Mouse (Mus musculus) CH12.LX (cell line): ENCODE data around the gene Pakap. TPM values are rescaled to one million over a fixed set of nuclear protein-coding genes. Genes with fewer than 3 reads are reported as not detected.

Source experiments
- DNase-seq: peaks from one replicate; pipeline ENCODE4 v3.0.0-alpha.2; 2013; ENCODE audit errors: extremely low read depth
- H3K27ac ChIP-seq: 2 replicates; pipeline ENCODE4 v1.5.1; 2012; ENCODE audit warnings: low read depth, mild to moderate bottlenecking, control low read depth, moderate library complexity; ENCODE audit not compliant: insufficient read depth
- H3K27me3 ChIP-seq: replicated peaks from 2 replicates; pipeline ENCODE3; 2012; ENCODE audit warnings: inconsistent platforms
- H3K36me3 ChIP-seq, 2 experiments: replicated peaks in 1 of 2; 2 replicates each; pipeline versions ENCODE3 to v1.6.1; 2012; ENCODE audit warnings: inconsistent platforms in 1 of 2, low read length in 1 of 2, mild to moderate bottlenecking in 1 of 2, mixed read lengths in 1 of 2, moderate library complexity in 1 of 2; ENCODE audit not compliant: control insufficient read depth in 1 of 2, insufficient read depth in 1 of 2
- H3K4me1 ChIP-seq, 2 experiments: 2 replicates each; pipeline ENCODE4 v1.6.1; 2012; ENCODE audit warnings: inconsistent platforms in 1 of 2, moderate library complexity in 1 of 2; ENCODE audit not compliant: insufficient read depth in 2 of 2, control insufficient read depth in 1 of 2
- H3K4me2 ChIP-seq: 2 replicates; pipeline ENCODE4 v1.6.1; 2012; ENCODE audit warnings: low read depth, mild to moderate bottlenecking, control low read depth; ENCODE audit not compliant: poor library complexity, insufficient read depth, severe bottlenecking
- H3K4me3 ChIP-seq, 3 experiments: fragments of 150-350 bp in 1 of 3; sonication (generic) in 1 of 3; replicated peaks in 1 of 3; 2 replicates each; pipeline versions ENCODE3 to v1.5.1; 2011 to 2012; ENCODE audit warnings: low read depth in 2 of 3, low read length in 2 of 3, mild to moderate bottlenecking in 2 of 3, moderate library complexity in 2 of 3, control low read depth in 1 of 3, improper control_type of control experiment in 1 of 3, inconsistent platforms in 1 of 3, mixed read lengths in 1 of 3; ENCODE audit not compliant: poor library complexity in 1 of 3
- H3K79me2 ChIP-seq: replicated peaks from 2 replicates; pipeline ENCODE4 v1.6.1; 2012; ENCODE audit warnings: mild to moderate bottlenecking, moderate library complexity; ENCODE audit not compliant: control insufficient read depth, poor library complexity, insufficient read depth, severe bottlenecking; ENCODE audit errors: extremely low read depth
- H3K9ac ChIP-seq: 2 replicates; pipeline ENCODE4 v1.6.1; 2012; ENCODE audit warnings: low read depth, mild to moderate bottlenecking, control low read depth, moderate library complexity; ENCODE audit not compliant: insufficient read depth
- H3K9me3 ChIP-seq: replicated peaks from 2 replicates; pipeline ENCODE3; 2012; ENCODE audit warnings: low read length, inconsistent platforms, mixed read lengths
- BHLHE40 ChIP-seq: IDR thresholded peaks from 2 replicates; pipeline ENCODE4 v1.6.1; 2011; ENCODE audit warnings: mild to moderate bottlenecking, low read depth, low read length, improper control_type of control experiment
- CTCF ChIP-seq, 2 experiments: IDR thresholded peaks in 1 of 2; conservative IDR thresholded peaks in 1 of 2; 2 replicates each; pipeline ENCODE4 v1.5.1; 2011 to 2012; ENCODE audit warnings: low read depth in 2 of 2, low read length in 2 of 2, improper control_type of control experiment in 1 of 2, inconsistent platforms in 1 of 2, mild to moderate bottlenecking in 1 of 2, moderate library complexity in 1 of 2
- ELF1 ChIP-seq: IDR thresholded peaks from 2 replicates; pipeline ENCODE4 v1.6.1; 2014; ENCODE audit warnings: low read depth, mild to moderate bottlenecking, inconsistent platforms, low read length, improper control_type of control experiment
- HCFC1 ChIP-seq: IDR thresholded peaks from 2 replicates; pipeline ENCODE4 v1.6.1; 2012; ENCODE audit warnings: low read depth, mild to moderate bottlenecking, inconsistent platforms, low read length, improper control_type of control experiment
- JUN ChIP-seq: IDR thresholded peaks from 2 replicates; pipeline ENCODE4 v1.6.1; 2011; ENCODE audit warnings: low read depth, mild to moderate bottlenecking, low read length, improper control_type of control experiment, moderate library complexity; ENCODE audit not compliant: insufficient read depth
- JUND ChIP-seq: conservative IDR thresholded peaks from 2 replicates; pipeline ENCODE4 v1.6.1; 2011; ENCODE audit warnings: low read depth, low read length, improper control_type of control experiment
- MAFK ChIP-seq: IDR thresholded peaks from 2 replicates; pipeline ENCODE4 v1.6.1; 2011; ENCODE audit warnings: low read length, improper control_type of control experiment; ENCODE audit not compliant: insufficient replicate concordance
- MAZ ChIP-seq: IDR thresholded peaks from 2 replicates; pipeline ENCODE4 v1.6.1; 2012; ENCODE audit warnings: low read depth, mild to moderate bottlenecking, inconsistent platforms, low read length, improper control_type of control experiment, moderate library complexity
- MEF2A ChIP-seq: IDR thresholded peaks from 2 replicates; pipeline ENCODE4 v1.6.1; 2014; ENCODE audit warnings: low read depth, mild to moderate bottlenecking, inconsistent platforms, low read length, improper control_type of control experiment, borderline replicate concordance
- NRF1 ChIP-seq: IDR thresholded peaks from 2 replicates; pipeline ENCODE4 v1.6.1; 2014; ENCODE audit warnings: low read depth, mild to moderate bottlenecking, inconsistent platforms, low read length, improper control_type of control experiment, moderate library complexity
- POLR2A ChIP-seq: IDR thresholded peaks from 2 replicates; pipeline ENCODE4 v1.6.1; 2011; ENCODE audit warnings: low read depth, mild to moderate bottlenecking, improper control_type of control experiment, low read length
- RAD21 ChIP-seq: IDR thresholded peaks from 2 replicates; pipeline ENCODE4 v1.6.1; 2011; ENCODE audit warnings: low read depth, mild to moderate bottlenecking, low read length, improper control_type of control experiment, moderate library complexity
- RCOR1 ChIP-seq: conservative IDR thresholded peaks from 2 replicates; pipeline ENCODE4 v1.6.1; 2012; ENCODE audit warnings: low read depth, mild to moderate bottlenecking, inconsistent platforms, low read length, improper control_type of control experiment
- SIN3A ChIP-seq: IDR thresholded peaks from 2 replicates; pipeline ENCODE4 v1.6.1; 2012; ENCODE audit warnings: low read length, improper control_type of control experiment, inconsistent platforms
- TBP ChIP-seq: conservative IDR thresholded peaks from 2 replicates; pipeline ENCODE4 v1.6.1; 2011; ENCODE audit warnings: low read depth, low read length, improper control_type of control experiment
- UBTF ChIP-seq: IDR thresholded peaks from 2 replicates; pipeline ENCODE4 v1.6.1; 2012; ENCODE audit warnings: low read depth, mild to moderate bottlenecking, inconsistent platforms, low read length, improper control_type of control experiment, moderate library complexity
- ZKSCAN1 ChIP-seq: IDR thresholded peaks from 2 replicates; pipeline ENCODE4 v1.6.1; 2012; ENCODE audit warnings: low read depth, inconsistent platforms, low read length, improper control_type of control experiment, borderline replicate concordance
- ZNF384 ChIP-seq: IDR thresholded peaks from 2 replicates; pipeline ENCODE4 v1.6.1; 2012; ENCODE audit warnings: low read depth, low read length, improper control_type of control experiment, inconsistent platforms
- dilution Hi-C: fragments of 300-500 bp; cut with MboI; formaldehyde crosslinking; loops from 2 replicates; pipeline ENCODE4 v1.14.3; 2020; ENCODE audit warnings: low sequenced_read_pairs; ENCODE audit not compliant: extremely low pct_unique_long_range_greater_than_20kb, extremely low pct_ligation_motif_present
- in situ Hi-C: fragments of 300-500 bp; cut with MboI; formaldehyde crosslinking; loops from 3 replicates; pipeline ENCODE4 v1.14.3; 2019; ENCODE audit warnings: low sequenced_read_pairs, low pct_ligation_motif_present, low pct_unique_long_range_greater_than_20kb, mixed read lengths
- polyA plus RNA-seq: library from polyadenylated mRNA; unstranded; fragments of >175 nt; gene quantifications from 2 replicates; pipeline ENCODE4 v1.2.1, GENCODE M21; 2012; ENCODE audit warnings: low read depth; ENCODE audit not compliant: insufficient read length
- total RNA-seq, 2 experiments: library from RNA; depleted of rRNA; stranded (reverse); fragments of 300-350 nt in 1 of 2; fragments of >200 nt in 1 of 2; gene quantifications; 2 replicates each; pipeline ENCODE4 v1.2.3; 2012 to 2014

The Pakap gene
- total and polyA plus RNA-seq, 3 experiments: 0.08 to 0.14 TPM; not detected in 1

GRCm38 (mm10) chr4:57915216-57915965 lies 347.4 kb downstream of the Pakap start:
- H3K27ac ChIP-seq: no peak overlapping the region
- in situ Hi-C loops: no loop called here

DNA sequence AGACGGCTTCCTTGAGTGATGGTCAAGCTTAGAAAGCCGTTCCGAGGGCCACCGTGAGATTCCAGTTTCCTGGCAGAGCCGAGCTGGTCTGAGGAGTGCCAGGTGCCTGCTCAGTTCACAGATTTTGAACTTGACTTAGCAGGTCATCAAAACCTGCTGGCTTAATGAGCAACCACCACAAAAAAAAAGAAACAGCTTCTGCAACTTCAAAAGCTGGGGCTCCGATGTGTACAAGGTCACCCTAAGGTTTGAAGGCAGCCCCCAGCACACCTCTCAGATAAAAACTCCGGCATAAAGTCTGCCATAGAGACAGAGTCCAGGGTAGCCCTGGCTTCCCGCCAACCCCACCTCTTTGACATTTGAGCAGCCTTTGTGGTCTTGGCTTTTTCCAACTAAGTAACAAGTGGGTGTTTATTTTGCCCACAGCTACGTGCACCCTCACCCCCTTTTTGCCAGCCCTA lies 348.3 kb downstream of the Pakap start, which contains the start of gene D630039A03Rik:
Gene D630039A03Rik (minus strand): TSS at position 97 of the 461 bp plus-strand sequence.
- no peak for DNase-seq
- Histone ChIP-seq H3K4me2 (no peak within 1 kb of the TSS), H3K4me3 (no peak within 1 kb of the TSS), H3K9ac (no peak within 1 kb of the TSS), H3K36me3 (no peaks in the 10 kb centered on the region), H3K27ac (no peak within 1 kb of the TSS), H3K4me1 (peaks cover 0 to 13% of the 10 kb centered on the region in 2 experiments; a peak in 2 of 4 replicates), H3K9me3 (no peaks in the 10 kb centered on the region), H3K79me2 (no peaks in the 10 kb centered on the region), H3K27me3 (no peaks in the 10 kb centered on the region)
- in situ Hi-C loops: no loop called here
- dilution Hi-C loops: no loop called here
- TF ChIP-seq MAFK (no peak), RCOR1 (no peak), POLR2A (no peak), JUND (no peak), ZNF384 (no peak), ELF1 (no peak), UBTF (no peak), CTCF (conservative IDR thresholded peaks at IDR 0.05 in 1 of 2, IDR thresholded peaks at IDR 0.05 in 1 of 2; ENCODE audit: low read depth in 2 of 2, low read length in 2 of 2) (no peak), SIN3A (no peak)

More at GRCm38 (mm10) chr4:57915216-57915965, 347.4 kb downstream of the Pakap start:
- Histone ChIP-seq H3K79me2 (no peaks in the 10 kb centered on the region), H3K9ac (no peak overlapping the region), H3K4me1 (peaks cover 0 to 13% of the 10 kb centered on the region in 2 experiments; a peak in 2 of 4 replicates), H3K9me3 (no peaks in the 10 kb centered on the region), H3K4me2 (no peak overlapping the region), H3K27me3 (no peaks in the 10 kb centered on the region), H3K4me3 (no peak overlapping the region), H3K36me3 (no peaks in the 10 kb centered on the region)
- DNase-seq: no peak
- dilution Hi-C loops: no loop called here
- TF ChIP-seq JUN: no peak
- no peak for TF ChIP-seq NRF1
- TF ChIP-seq SIN3A: no peak
- TF ChIP-seq RCOR1: no peak
- no peak for TF ChIP-seq MEF2A
- no peak for TF ChIP-seq BHLHE40
- TF ChIP-seq MAZ: no peak
- TF ChIP-seq HCFC1: no peak
- TF ChIP-seq ZKSCAN1: no peak
- no peak for TF ChIP-seq CTCF (conservative IDR thresholded peaks at IDR 0.05 in 1 of 2, IDR thresholded peaks at IDR 0.05 in 1 of 2; ENCODE audit: low read depth in 2 of 2, low read length in 2 of 2)
- no peak for TF ChIP-seq RAD21
- no peak for TF ChIP-seq TBP
